ENCODE assay signal across 9 mouse cellular contexts in the genomic region with DNA sequence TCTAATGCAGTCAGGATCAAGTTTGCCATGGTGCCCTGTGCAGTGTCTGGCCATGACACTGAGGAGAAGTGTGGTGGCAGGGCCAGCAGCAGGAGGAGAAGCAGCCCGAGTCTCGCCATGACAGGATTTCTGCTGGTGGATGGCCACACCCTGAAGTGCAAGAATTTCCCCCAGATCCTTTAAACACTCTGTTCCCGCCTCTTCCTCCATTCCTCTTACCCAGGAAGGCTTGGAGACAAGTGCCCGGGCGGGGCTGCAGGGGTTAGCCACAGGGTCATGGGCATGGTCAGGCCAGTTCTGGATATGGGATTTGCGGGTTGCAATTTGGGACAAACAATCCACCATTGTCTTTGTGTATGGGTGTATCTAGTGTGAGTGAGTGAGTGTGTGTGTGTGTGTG. TPM values are rescaled to one million over a fixed set of nuclear protein-coding genes. Genes with fewer than 3 reads are reported as not detected.
DNase-seq lines count a peak whose midpoint lies in the region; ATAC-seq and TF ChIP-seq lines count a peak whose summit lies in the region.
"Had no signal": no experiment of that assay in that cellular context is flagged by ENCODE, and none has a peak within 500 bp of the region (broad histone marks: within the 10 kb centered on the region; RNA-seq: fewer than 3 reads in every experiment).

A gene (minus strand): TSS at position 160 of the 400 bp plus-strand sequence.

- H3K27ac ChIP-seq in left cerebral cortex, adult 2 months = peak within 1 kb of the TSS; percentile 50; the same call in 1 of the 2 replicates

- no peak for DNase-seq in left cerebral cortex, adult 2 months (ENCODE audit: extremely low spot score in 1 of 2, low spot score in 2 of 2)
- no peak for DNase-seq in left cerebral cortex, postnatal 14 days (ENCODE audit: low spot score in 2 of 2)
- peak; percentile 31 for DNase-seq in adrenal gland, postnatal 14 days
- DNase-seq in heart, postnatal 25 days (ENCODE audit: low spot score) = no peak
- peak; percentile 43 for DNase-seq in lung, postnatal 14 days
- no peak for DNase-seq in thymus, adult 18-20 months
- no peak for DNase-seq in retina, postnatal 1 day
- DNase-seq: cerebellum, adult 9-11 months had no signal

- intact Hi-C loops in left cerebral cortex, adult 2 months (cut with DNase I) = no loop called here
- intact Hi-C loops in left cerebral cortex, postnatal 14 days (cut with DNase I) = no loop called here
- intact Hi-C loops in heart, postnatal 25 days (cut with DNase I) = no loop called here

- no peak within 1 kb of the TSS for H3K4me3 ChIP-seq in left cerebral cortex, adult 2 months

- no peak for ATAC-seq in megakaryocyte, adult 5-6 weeks (ENCODE audit: poor library complexity, severe bottlenecking)

- no peak for TF ChIP-seq CTCF in left cerebral cortex, adult 2 months (IDR thresholded peaks at IDR 0.05)

RNA-seq across cellular contexts. Expression of the gene that starts here (rescaled TPM):
- total RNA-seq in left cerebral cortex, adult 2 months (2021) = 1 to 10 TPM; 4.2 to 4.7 TPM
- total RNA-seq in left cerebral cortex, postnatal 14 days (2021) = 10 to 100 TPM in 1 of 2 experiments, 1 to 10 TPM in 1; 8.8 to 11.3 TPM
- total RNA-seq in adrenal gland, postnatal 14 days (2021) = 18.3 and 20.2 TPM in 2 replicates
- 10 to 100 TPM; 19.3 to 22.8 TPM for total RNA-seq in heart, postnatal 25 days (2021)
- not detected in 2 replicates for total RNA-seq in megakaryocyte, adult 5-6 weeks (2015)
- total RNA-seq in megakaryocyte, adult 5-6 weeks (2017) = not detected in 2 replicates

Comparison
In these comparisons a context has a peak if more than half of its experiments do, and no peak if none do; other contexts are left out.
1. RNA of the gene that starts here (total RNA-seq): 19.3 to 22.8 TPM in heart, postnatal 25 days, 18.3 to 20.2 TPM in adrenal gland, postnatal 14 days, 8.8 to 11.3 TPM in left cerebral cortex, postnatal 14 days and 4.2 to 4.7 TPM in left cerebral cortex, adult 2 months; not detected in megakaryocyte, adult 5-6 weeks; every median in the first group is over 4 times any median in the second.
2. DNase-seq: peak in adrenal gland, postnatal 14 days (single experiment) and lung, postnatal 14 days (single experiment); none in left cerebral cortex, adult 2 months (0 of 2), left cerebral cortex, postnatal 14 days (0 of 2), heart, postnatal 25 days (single experiment), thymus, adult 18-20 months (0 of 2) and retina, postnatal 1 day (single experiment).